Comparison of ENCODE assay signal across 12 mouse cellular contexts in the genomic region with DNA sequence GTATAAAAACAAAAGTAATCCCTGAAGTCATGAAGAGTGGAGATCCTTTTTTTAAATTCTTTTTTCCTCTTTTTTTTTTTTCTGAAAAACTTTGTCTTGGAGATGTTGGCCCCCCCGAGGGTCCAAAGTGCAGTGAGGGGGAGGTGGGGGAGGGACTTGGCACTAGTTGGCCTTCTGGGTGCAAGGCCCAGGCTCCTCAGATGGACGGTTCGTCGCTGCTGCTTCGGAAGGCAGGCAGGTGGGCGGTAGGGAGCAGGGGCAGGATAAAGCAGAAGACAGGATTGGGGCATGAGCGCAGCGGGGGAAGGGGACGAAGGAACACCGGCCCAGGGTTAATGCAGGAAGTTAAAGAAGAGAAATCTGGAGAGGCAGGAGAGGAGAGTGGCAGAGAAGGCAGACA. TPM values are rescaled to one million over a fixed set of nuclear protein-coding genes. Genes with fewer than 3 reads are reported as not detected.
DNase-seq lines count a peak whose midpoint lies in the region; ATAC-seq and TF ChIP-seq lines count a peak whose summit lies in the region.
"Had no signal": no experiment of that assay in that cellular context is flagged by ENCODE, and none has a peak within 500 bp of the region (broad histone marks: within the 10 kb centered on the region; RNA-seq: fewer than 3 reads in every experiment).

No protein-coding gene starts in this region.

- H3K9ac ChIP-seq in heart, embryonic 13.5 days, result peak overlapping the region; percentile 50; the same call in 1 of the 2 replicates
- no peak overlapping the region for H3K9ac ChIP-seq in neural tube, embryonic 13.5 days
- H3K9ac ChIP-seq in kidney, postnatal 0 days (ENCODE audit: low read depth, low read length), result peak overlapping the region; percentile 42; the same call in 1 of the 2 replicates
- no peak overlapping the region for H3K9ac ChIP-seq in stomach, postnatal 0 days (ENCODE audit: low read length)
- H3K9ac ChIP-seq: limb, embryonic 15.5 days had no signal

- no peak overlapping the region for H3K27ac ChIP-seq in heart, embryonic 13.5 days (replicated peaks)
- H3K27ac ChIP-seq in neural tube, embryonic 13.5 days (replicated peaks), result peak overlapping the region; percentile 9; the same call in 1 of the 2 replicates
- H3K27ac ChIP-seq in kidney, postnatal 0 days, result peak overlapping the region; percentile 62; the same call in 1 of the 2 replicates
- H3K27ac ChIP-seq in stomach, postnatal 0 days (replicated peaks), result no peak overlapping the region
- H3K27ac ChIP-seq: hindbrain, postnatal 0 days; limb, embryonic 15.5 days had no signal

- H3K36me3 ChIP-seq in heart, embryonic 13.5 days, result peaks cover 6% of the 10 kb centered on the region
- peaks cover 63% of the 10 kb centered on the region for H3K36me3 ChIP-seq in neural tube, embryonic 13.5 days
- H3K36me3 ChIP-seq in kidney, postnatal 0 days (ENCODE audit: insufficient read depth, low read length), result peaks cover 19% of the 10 kb centered on the region
- no peaks in the 10 kb centered on the region; the same call in 1 of the 2 replicates for H3K36me3 ChIP-seq in stomach, postnatal 0 days (ENCODE audit: control insufficient read depth, insufficient read depth, low read length)

- H3K27me3 ChIP-seq in heart, embryonic 13.5 days (replicated peaks), result peaks cover 17% of the 10 kb centered on the region
- H3K27me3 ChIP-seq in neural tube, embryonic 13.5 days, result no peaks in the 10 kb centered on the region
- H3K27me3 ChIP-seq in kidney, postnatal 0 days (ENCODE audit: insufficient read depth, low read length), result no peaks in the 10 kb centered on the region
- H3K27me3 ChIP-seq in stomach, postnatal 0 days (ENCODE audit: control insufficient read depth, insufficient read depth, low read length), result no peaks in the 10 kb centered on the region
- H3K27me3 ChIP-seq: limb, embryonic 15.5 days had no signal

- H3K9me3 ChIP-seq in heart, embryonic 13.5 days, result no peaks in the 10 kb centered on the region
- H3K9me3 ChIP-seq in neural tube, embryonic 13.5 days, result no peaks in the 10 kb centered on the region
- no peaks in the 10 kb centered on the region for H3K9me3 ChIP-seq in kidney, postnatal 0 days (replicated peaks; ENCODE audit: low read length)
- H3K9me3 ChIP-seq in stomach, postnatal 0 days (ENCODE audit: control insufficient read depth, low read length), result no peaks in the 10 kb centered on the region
- H3K9me3 ChIP-seq: limb, embryonic 15.5 days had no signal

- no peak for TF ChIP-seq EP300 in stomach, postnatal 0 days (optimal IDR thresholded peaks at IDR 0.05)

- peak overlapping the region; percentile 40 for H3K4me2 ChIP-seq in heart, embryonic 13.5 days
- H3K4me2 ChIP-seq in neural tube, embryonic 13.5 days, result no peak overlapping the region
- peak overlapping the region; percentile 29 for H3K4me2 ChIP-seq in kidney, postnatal 0 days (ENCODE audit: low read length)
- peak overlapping the region; percentile 14; the same call in 1 of the 2 replicates for H3K4me2 ChIP-seq in stomach, postnatal 0 days (replicated peaks; ENCODE audit: low read depth)
- H3K4me2 ChIP-seq: limb, embryonic 15.5 days had no signal

- no peak for TF ChIP-seq CTCF in kidney, postnatal 0 days (IDR thresholded peaks at IDR 0.05; ENCODE audit: low read depth)
- TF ChIP-seq CTCF in stomach, postnatal 0 days (IDR thresholded peaks at IDR 0.05; ENCODE audit: low read depth), result no peak

- WGBS in heart, embryonic 13.5 days, result 20% methylated on average over 10 of the region's 10 CpGs
- 19% methylated on average over 10 of the region's 10 CpGs for WGBS in neural tube, embryonic 13.5 days
- 22% methylated on average over 10 of the region's 10 CpGs for WGBS in kidney, postnatal 0 days
- 25% methylated on average over 10 of the region's 10 CpGs for WGBS in stomach, postnatal 0 days

- no peak for ATAC-seq in heart, embryonic 13.5 days (ENCODE audit: extremely low read depth, insufficient number of reproducible peaks, low FRiP score, low TSS enrichment)
- no peak for ATAC-seq in neural tube, embryonic 13.5 days (ENCODE audit: low read depth)
- ATAC-seq in kidney, postnatal 0 days (replicated peaks; ENCODE audit: low FRiP score, low read depth), result peak; percentile 57
- ATAC-seq in stomach, postnatal 0 days (ENCODE audit: low FRiP score, low TSS enrichment), result no peak
- no peak for ATAC-seq in erythroblast, adult 5-6 weeks (replicated peaks; ENCODE audit: low FRiP score, poor library complexity, severe bottlenecking)
- ATAC-seq: hindbrain, postnatal 0 days had no signal

- no peak for DNase-seq in heart, adult 9 months (ENCODE audit: low spot score in 2 of 2)
- no peak for DNase-seq in neural tube, embryonic 10.5 days (ENCODE audit: extremely low spot score, low spot score)
- DNase-seq in kidney, postnatal 0 days (ENCODE audit: low spot score), result peak; percentile 64
- no peak for DNase-seq in stomach, postnatal 0 days (ENCODE audit: low spot score)
- no peak for DNase-seq in Muller cell, postnatal 12 days (ENCODE audit: inconsistent ontology term)
- DNase-seq: cerebellum, adult 11-12 months; right cerebral cortex, postnatal 14 days had no signal

- H3K4me3 ChIP-seq in heart, embryonic 13.5 days, result no peak overlapping the region
- H3K4me3 ChIP-seq in neural tube, embryonic 13.5 days, result no peak overlapping the region
- H3K4me3 ChIP-seq in kidney, postnatal 0 days (replicated peaks; ENCODE audit: low read depth, low read length), result no peak overlapping the region
- H3K4me3 ChIP-seq in stomach, postnatal 0 days (ENCODE audit: low read depth, low read length), result no peak overlapping the region
- H3K4me3 ChIP-seq: limb, embryonic 15.5 days had no signal

- peaks cover 22% of the 10 kb centered on the region for H3K4me1 ChIP-seq in heart, embryonic 13.5 days
- H3K4me1 ChIP-seq in neural tube, embryonic 13.5 days (replicated peaks), result peaks cover 11% of the 10 kb centered on the region; the same call in 1 of the 2 replicates
- peaks cover 5% of the 10 kb centered on the region for H3K4me1 ChIP-seq in kidney, postnatal 0 days (replicated peaks; ENCODE audit: insufficient read depth, low read length)
- H3K4me1 ChIP-seq in stomach, postnatal 0 days (replicated peaks; ENCODE audit: control insufficient read depth, insufficient read depth), result no peaks in the 10 kb centered on the region; the same call in 1 of the 2 replicates

RNA-seq across cellular contexts. Expression of a gene that starts 8.7 kb away (rescaled TPM):
- 24.4 and 25.4 TPM in 2 replicates for polyA plus RNA-seq in heart, embryonic 13.5 days (2015; fragmentation: Nextera tagmentation; extraction: Ambion mirVana)
- 10.9 and 11.9 TPM in 2 replicates for polyA plus RNA-seq in neural tube, embryonic 13.5 days (2015; fragmentation: Nextera tagmentation; extraction: Ambion mirVana)
- polyA plus RNA-seq in kidney, postnatal 0 days (2015; fragmentation: Nextera tagmentation; extraction: Ambion mirVana), result 19.0 and 20.4 TPM in 2 replicates
- 7.7 and 8.3 TPM in 2 replicates for polyA plus RNA-seq in stomach, postnatal 0 days (2015; fragmentation: Nextera tagmentation; extraction: Ambion mirVana)
- total RNA-seq in erythroblast, adult 5-6 weeks (2015; ENCODE audit: low replicate concordance), result 4.4 and 5.9 TPM in 2 replicates
- 9.5 and 14.1 TPM in 2 replicates for total RNA-seq in erythroblast, adult 5-6 weeks (2017; ENCODE audit: low replicate concordance)

RNA-seq across cellular contexts. Expression of a gene that starts 23.1 kb away (rescaled TPM):
- 2.1 and 3.1 TPM in 2 replicates for polyA plus RNA-seq in heart, embryonic 13.5 days (2015; fragmentation: Nextera tagmentation; extraction: Ambion mirVana)
- 37.6 and 44.1 TPM in 2 replicates for polyA plus RNA-seq in neural tube, embryonic 13.5 days (2015; fragmentation: Nextera tagmentation; extraction: Ambion mirVana)
- 15.1 and 16.9 TPM in 2 replicates for polyA plus RNA-seq in kidney, postnatal 0 days (2015; fragmentation: Nextera tagmentation; extraction: Ambion mirVana)
- polyA plus RNA-seq in stomach, postnatal 0 days (2015; fragmentation: Nextera tagmentation; extraction: Ambion mirVana), result 7.5 and 9.7 TPM in 2 replicates
- not detected in 2 replicates for total RNA-seq in erythroblast, adult 5-6 weeks (2015; ENCODE audit: low replicate concordance)
- total RNA-seq in erythroblast, adult 5-6 weeks (2017; ENCODE audit: low replicate concordance), result 0.14 TPM in 1 of 2 replicates, not detected in the other

RNA-seq across cellular contexts. Expression of a gene that starts 27.6 kb away (rescaled TPM):
- polyA plus RNA-seq in heart, embryonic 13.5 days (2015; fragmentation: Nextera tagmentation; extraction: Ambion mirVana), result 40.7 and 45.8 TPM in 2 replicates
- polyA plus RNA-seq in neural tube, embryonic 13.5 days (2015; fragmentation: Nextera tagmentation; extraction: Ambion mirVana), result not detected in 2 replicates
- polyA plus RNA-seq in kidney, postnatal 0 days (2015; fragmentation: Nextera tagmentation; extraction: Ambion mirVana), result not detected in 2 replicates
- not detected in 2 replicates for polyA plus RNA-seq in stomach, postnatal 0 days (2015; fragmentation: Nextera tagmentation; extraction: Ambion mirVana)
- total RNA-seq in erythroblast, adult 5-6 weeks (2015; ENCODE audit: low replicate concordance), result not detected in 2 replicates
- not detected in 2 replicates for total RNA-seq in erythroblast, adult 5-6 weeks (2017; ENCODE audit: low replicate concordance)
- total RNA-seq: hindbrain, postnatal 0 days had no signal
- polyA plus RNA-seq: limb, embryonic 15.5 days had no signal

RNA-seq across cellular contexts. Expression of a gene that starts 52.7 kb away (rescaled TPM):
- polyA plus RNA-seq in heart, embryonic 13.5 days (2015; fragmentation: Nextera tagmentation; extraction: Ambion mirVana), result 78.2 and 91.4 TPM in 2 replicates
- 210 and 223 TPM in 2 replicates for polyA plus RNA-seq in neural tube, embryonic 13.5 days (2015; fragmentation: Nextera tagmentation; extraction: Ambion mirVana)
- polyA plus RNA-seq in kidney, postnatal 0 days (2015; fragmentation: Nextera tagmentation; extraction: Ambion mirVana), result 118 and 135 TPM in 2 replicates
- 99.5 and 102 TPM in 2 replicates for polyA plus RNA-seq in stomach, postnatal 0 days (2015; fragmentation: Nextera tagmentation; extraction: Ambion mirVana)
- 15.5 and 20.4 TPM in 2 replicates for total RNA-seq in erythroblast, adult 5-6 weeks (2015; ENCODE audit: low replicate concordance)
- total RNA-seq in erythroblast, adult 5-6 weeks (2017; ENCODE audit: low replicate concordance), result 91.9 and 143 TPM in 2 replicates

Comparison
In these comparisons a context has a peak if more than half of its experiments do, and no peak if none do; other contexts are left out.
1. H3K27ac ChIP-seq: peak in neural tube, embryonic 13.5 days (single experiment) and kidney, postnatal 0 days (single experiment); none in heart, embryonic 13.5 days (single experiment) and stomach, postnatal 0 days (single experiment).
2. H3K9ac ChIP-seq: peak in heart, embryonic 13.5 days (single experiment) and kidney, postnatal 0 days (single experiment); none in neural tube, embryonic 13.5 days (single experiment) and stomach, postnatal 0 days (single experiment).
3. RNA of a gene that starts 27.6 kb away (polyA plus RNA-seq): 40.7 to 45.8 TPM in heart, embryonic 13.5 days; not detected in neural tube, embryonic 13.5 days, not detected in stomach, postnatal 0 days and not detected in kidney, postnatal 0 days; every median in the first group is over 10 times any median in the second.